Comparison of ENCODE assay signal across 28 mouse cellular contexts in the genomic region with DNA sequence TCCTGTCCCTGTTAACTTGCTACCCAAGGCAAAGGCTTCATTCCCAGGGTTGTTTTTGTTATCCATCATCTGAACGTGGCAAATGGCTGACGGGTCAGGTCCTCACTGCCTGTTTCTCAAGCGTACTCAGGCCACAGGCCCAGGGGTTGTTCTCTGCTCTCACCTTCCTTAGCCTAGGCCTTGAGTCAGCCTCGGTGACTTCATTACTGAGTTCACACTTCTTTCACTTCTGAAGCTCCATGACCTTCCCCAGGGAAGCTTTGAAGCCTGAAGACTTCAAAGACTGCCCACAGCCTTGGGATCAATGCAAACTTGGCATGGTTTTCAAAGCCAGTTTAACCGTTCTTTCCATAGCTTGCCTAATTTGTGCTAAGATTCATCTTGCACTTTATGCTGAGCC.
"Had no signal": no experiment of that assay in that cellular context is flagged by ENCODE, and none has a peak within 500 bp of the region (broad histone marks: within the 10 kb centered on the region; RNA-seq: fewer than 3 reads in every experiment).

No protein-coding gene starts in this region.

- H3K27me3 ChIP-seq: heart, embryonic 12.5 days; hindbrain, embryonic 12.5 days; intestine, embryonic 15.5 days; limb, embryonic 12.5 days; liver, embryonic 13.5 days; liver, embryonic 15.5 days had no signal

- H3K4me3 ChIP-seq: gastrocnemius, adult 2 months; heart, embryonic 10.5 days; heart, embryonic 12.5 days; hindbrain, embryonic 10.5 days; hindbrain, embryonic 12.5 days; intestine, embryonic 15.5 days; layer of hippocampus, adult 2 months; limb, embryonic 10.5 days; limb, embryonic 12.5 days; liver, embryonic 13.5 days; liver, embryonic 15.5 days had no signal

- ATAC-seq: hindbrain, embryonic 16.5 days; inflammation-experienced regulatory T-cells, adult 6 months; intestine, embryonic 15.5 days; intestine, postnatal 0 days had no signal

- H3K36me3 ChIP-seq: heart, embryonic 10.5 days; heart, embryonic 12.5 days; hindbrain, embryonic 10.5 days; hindbrain, embryonic 12.5 days; intestine, embryonic 15.5 days; limb, embryonic 10.5 days; limb, embryonic 12.5 days; liver, embryonic 13.5 days; liver, embryonic 15.5 days had no signal

- H3K27ac ChIP-seq: gastrocnemius, adult 2 months; heart, embryonic 10.5 days; hindbrain, embryonic 10.5 days; hindbrain, embryonic 12.5 days; hindbrain, embryonic 14.5 days; intestine, embryonic 15.5 days; layer of hippocampus, adult 2 months; limb, embryonic 10.5 days; limb, embryonic 12.5 days; liver, embryonic 13.5 days; liver, embryonic 15.5 days had no signal

- H3K9me3 ChIP-seq: heart, embryonic 10.5 days; hindbrain, embryonic 10.5 days; intestine, embryonic 15.5 days; limb, embryonic 10.5 days; liver, embryonic 13.5 days had no signal

- H3K4me1 ChIP-seq: heart, embryonic 10.5 days; heart, embryonic 12.5 days; intestine, embryonic 15.5 days; limb, embryonic 10.5 days; limb, embryonic 12.5 days; liver, embryonic 13.5 days; liver, embryonic 15.5 days had no signal

- H3K4me2 ChIP-seq: heart, embryonic 12.5 days; hindbrain, embryonic 12.5 days; hindbrain, embryonic 14.5 days; intestine, embryonic 15.5 days; limb, embryonic 12.5 days; liver, embryonic 11.5 days; liver, embryonic 13.5 days; liver, embryonic 15.5 days had no signal

- H3K9ac ChIP-seq: heart, embryonic 12.5 days; hindbrain, embryonic 12.5 days; hindbrain, embryonic 14.5 days; intestine, embryonic 15.5 days; limb, embryonic 12.5 days; liver, embryonic 13.5 days; liver, embryonic 15.5 days had no signal

- DNase-seq: gastrocnemius, adult 2 months; gastrocnemius, postnatal 10 days; gastrocnemius, postnatal 25 days; heart, postnatal 10 days; heart, postnatal 4 days; kidney, adult 18-20 months; kidney, adult 8-10 months; kidney, postnatal 10 days; kidney, postnatal 25 days; kidney, postnatal 4 days; layer of hippocampus, adult 9-11 months; layer of hippocampus, postnatal 36 days; liver; liver, embryonic 13.5 days had no signal
